Mouse (Mus musculus) embryonic facial prominence, embryonic 13.5 days (tissue): Measurements from ENCODE around the gene Zdhhc6. TPM values are rescaled to one million over a fixed set of nuclear protein-coding genes. Genes with fewer than 3 reads are reported as not detected.

ENCODE experiments used
- ATAC-seq: fragments of 200-750 bp; cut with Nextera tagmentation; 2 replicates; pipeline ENCODE4 v1.8.0; 2017; ENCODE audit warnings: low read depth; ENCODE audit not compliant: insufficient number of reproducible peaks, insufficient read depth, low FRiP score, low TSS enrichment
- H3K27ac ChIP-seq: fragments of 300-500 bp; sonication (generic); 2 replicates; pipeline ENCODE4 v1.5.1; 2015; ENCODE audit warnings: moderate library complexity, mild to moderate bottlenecking, inconsistent platforms
- H3K27me3 ChIP-seq: fragments of 300-500 bp; sonication (generic); 2 replicates; pipeline ENCODE4 v1.6.1; 2015; ENCODE audit warnings: mild to moderate bottlenecking, inconsistent platforms
- H3K36me3 ChIP-seq: fragments of 300-500 bp; sonication (generic); 2 replicates; pipeline ENCODE4 v1.6.1; 2015; ENCODE audit warnings: mild to moderate bottlenecking, inconsistent platforms
- H3K4me1 ChIP-seq: fragments of 300-500 bp; sonication (generic); 2 replicates; pipeline ENCODE4 v1.6.1; 2015; ENCODE audit warnings: inconsistent platforms
- H3K4me2 ChIP-seq: fragments of 300-500 bp; sonication (generic); 2 replicates; pipeline ENCODE4 v1.6.1; 2015; ENCODE audit warnings: moderate library complexity, mild to moderate bottlenecking, inconsistent platforms
- H3K4me3 ChIP-seq: fragments of 300-500 bp; sonication (generic); 2 replicates; pipeline ENCODE4 v1.5.1; 2015; ENCODE audit warnings: mild to moderate bottlenecking, inconsistent platforms
- H3K9ac ChIP-seq: fragments of 300-500 bp; sonication (generic); 2 replicates; pipeline ENCODE4 v1.6.1; 2015; ENCODE audit warnings: mild to moderate bottlenecking, inconsistent platforms
- H3K9me3 ChIP-seq: fragments of 300-500 bp; sonication (generic); 2 replicates; pipeline ENCODE4 v1.6.1; 2016; ENCODE audit warnings: inconsistent platforms
- WGBS: fragments of 180-500 bp; shearing (Covaris S2); methylation state at CpG from one replicate; pipeline ENCODE4 v1.1.7; 2015; ENCODE audit warnings: mixed read lengths; 5-methylcytosine and 5-hydroxymethylcytosine counted together
- polyA plus RNA-seq: library from polyadenylated mRNA; unstranded; fragments of >200 nt; fragmentation: Nextera tagmentation; extraction: Ambion mirVana; gene quantifications from 2 replicates; pipeline ENCODE4 v1.2.1, GENCODE M21; 2015

Zdhhc6 gene
- polyA plus RNA-seq, 1 experiment from 2014 or later: 88.6 TPM

GRCm38 (mm10) chr19:55236026-55236425, 79.8 kb downstream of the Zdhhc6 start:
- no peak overlapping the region for H3K4me2 ChIP-seq
- no peaks in the 10 kb centered on the region for H3K4me1 ChIP-seq
- H3K9ac ChIP-seq: no peak overlapping the region
- H3K36me3 ChIP-seq: no peaks in the 10 kb centered on the region
- H3K4me3 ChIP-seq: no peak overlapping the region
- no peaks in the 10 kb centered on the region for H3K9me3 ChIP-seq
- H3K27ac ChIP-seq: no peak overlapping the region
- WGBS: 45% methylated on average over 2 of the region's 2 CpGs
- H3K27me3 ChIP-seq: no peaks in the 10 kb centered on the region
- ATAC-seq: no peak

- no peak for ATAC-seq
- Histone ChIP-seq H3K27me3 (no peaks in the 10 kb centered on the region), H3K4me2 (no peak overlapping the region), H3K4me3 (no peak overlapping the region), H3K4me1 (no peaks in the 10 kb centered on the region), H3K36me3 (no peaks in the 10 kb centered on the region), H3K9me3 (no peaks in the 10 kb centered on the region), H3K9ac (no peak overlapping the region), H3K27ac (no peak overlapping the region)
- 62% methylated on average over 8 of the region's 8 CpGs for WGBS
Observed at GRCm38 (mm10) chr19:55232136-55232535, 83.7 kb downstream of the Zdhhc6 start.

- H3K4me2 ChIP-seq: no peak overlapping the region
- H3K27me3 ChIP-seq: no peaks in the 10 kb centered on the region
- no peak for ATAC-seq
- no peak overlapping the region for H3K9ac ChIP-seq
- H3K4me1 ChIP-seq: no peaks in the 10 kb centered on the region
- H3K27ac ChIP-seq: no peak overlapping the region
- no peaks in the 10 kb centered on the region for H3K36me3 ChIP-seq
- 80% methylated on average over 10 of the region's 10 CpGs for WGBS
- no peaks in the 10 kb centered on the region for H3K9me3 ChIP-seq
- H3K4me3 ChIP-seq: no peak overlapping the region
Observed at GRCm38 (mm10) chr19:55231081-55231480, 84.8 kb downstream of the Zdhhc6 start.

GRCm38 (mm10) chr19:55227135-55227534, 88.7 kb downstream of the Zdhhc6 start:
- WGBS: 83% methylated on average over 7 of the region's 7 CpGs
- H3K9ac ChIP-seq: no peak overlapping the region
- H3K4me3 ChIP-seq: no peak overlapping the region
- H3K9me3 ChIP-seq: no peaks in the 10 kb centered on the region
- ATAC-seq: no peak
- no peak overlapping the region for H3K27ac ChIP-seq
- no peaks in the 10 kb centered on the region for H3K27me3 ChIP-seq
- no peaks in the 10 kb centered on the region for H3K4me1 ChIP-seq
- H3K4me2 ChIP-seq: no peak overlapping the region
- H3K36me3 ChIP-seq: no peaks in the 10 kb centered on the region

- ATAC-seq: no peak
- no peaks in the 10 kb centered on the region for H3K4me1 ChIP-seq
- 58% methylated on average over 5 of the region's 5 CpGs for WGBS
- no peak overlapping the region for H3K9ac ChIP-seq
- no peaks in the 10 kb centered on the region for H3K36me3 ChIP-seq
- H3K27ac ChIP-seq: no peak overlapping the region
- no peak overlapping the region for H3K4me3 ChIP-seq
- H3K4me2 ChIP-seq: no peak overlapping the region
- no peaks in the 10 kb centered on the region for H3K27me3 ChIP-seq
- H3K9me3 ChIP-seq: no peaks in the 10 kb centered on the region
Observed at GRCm38 (mm10) chr19:55226621-55227020, 89.2 kb downstream of the Zdhhc6 start.

GRCm38 (mm10) chr19:55222268-55222667, 93.6 kb downstream of the Zdhhc6 start:
- H3K27ac ChIP-seq: no peak overlapping the region
- peaks cover 13% of the 10 kb centered on the region for H3K4me1 ChIP-seq
- no peaks in the 10 kb centered on the region for H3K27me3 ChIP-seq
- 87% methylated on average over 9 of the region's 9 CpGs for WGBS
- no peaks in the 10 kb centered on the region for H3K9me3 ChIP-seq
- no peak overlapping the region for H3K4me2 ChIP-seq
- H3K9ac ChIP-seq: no peak overlapping the region
- no peak for ATAC-seq
- no peak overlapping the region for H3K4me3 ChIP-seq
- H3K36me3 ChIP-seq: no peaks in the 10 kb centered on the region

Other genes starting within 250 kb of the Zdhhc6 start
- 14.0 and 14.3 TPM in 2 replicates for gene Gpam, start 188.8 kb downstream of the Zdhhc6 start, polyA plus RNA-seq
- not detected in 2 replicates for gene Tectb, start 135.3 kb downstream of the Zdhhc6 start, polyA plus RNA-seq
- 0.06 TPM in 1 of 2 replicates, not detected in the other for gene Gucy2g, start 74.8 kb downstream of the Zdhhc6 start, polyA plus RNA-seq
- 34.2 and 34.8 TPM in 2 replicates for gene Acsl5, start 64.1 kb downstream of the Zdhhc6 start, polyA plus RNA-seq
- gene Vti1a, start 263 bp upstream of the Zdhhc6 start, polyA plus RNA-seq: 30.4 and 31.6 TPM in 2 replicates